Mouse (Mus musculus): Measurements from ENCODE around the gene Osgepl1. TPM values are rescaled to one million over a fixed set of nuclear protein-coding genes. Genes with fewer than 3 reads are reported as not detected.
"Not testable (repeated sequence)": the region's sequence is repeated elsewhere in the genome, so short reads cannot be mapped to it uniquely, and the experiment has no call there.

The Osgepl1 gene
- polyA plus RNA-seq (2015; fragmentation: Nextera tagmentation; extraction: Ambion mirVana): 16.8 and 16.9 TPM in 2 replicates

GRCm38 (mm10) chr1:53312989-53313967 lies at the start of gene Osgepl1:
TSS of gene Osgepl1 (plus strand) at chr1:53313624.
- Histone ChIP-seq H3K36me3 (replicated peaks; ENCODE audit: insufficient read depth, low read length) (peaks cover 7% of the 10 kb centered on the region; the same call in 1 of the 2 replicates), H3K27me3 (ENCODE audit: insufficient read depth, low read length) (no peaks in the 10 kb centered on the region), H3K4me3 (ENCODE audit: low read depth, low read length) (peak within 1 kb of the TSS; percentile 68), H3K9ac (replicated peaks) (peak within 1 kb of the TSS; percentile 77), H3K27ac (ENCODE audit: low read depth) (peak within 1 kb of the TSS; percentile 73), H3K9me3 (ENCODE audit: low read length) (no peaks in the 10 kb centered on the region), H3K4me1 (ENCODE audit: insufficient read depth) (no peaks in the 10 kb centered on the region), H3K4me2 (ENCODE audit: low read depth, low read length) (peak within 1 kb of the TSS; percentile 68)
- peak; percentile 46 for TF ChIP-seq CTCF (IDR thresholded peaks at IDR 0.05; ENCODE audit: low read depth)
- TF ChIP-seq EP300 (IDR thresholded peaks at IDR 0.05; ENCODE audit: low read depth): no peak; the same call in 1 of the 2 replicates
- 2% methylated on average over 27 of the region's 27 CpGs for WGBS (ENCODE audit: insufficient replicate concordance)
- DNase-seq (peak; percentile 88), ATAC-seq (peak; percentile 97)

DNA sequence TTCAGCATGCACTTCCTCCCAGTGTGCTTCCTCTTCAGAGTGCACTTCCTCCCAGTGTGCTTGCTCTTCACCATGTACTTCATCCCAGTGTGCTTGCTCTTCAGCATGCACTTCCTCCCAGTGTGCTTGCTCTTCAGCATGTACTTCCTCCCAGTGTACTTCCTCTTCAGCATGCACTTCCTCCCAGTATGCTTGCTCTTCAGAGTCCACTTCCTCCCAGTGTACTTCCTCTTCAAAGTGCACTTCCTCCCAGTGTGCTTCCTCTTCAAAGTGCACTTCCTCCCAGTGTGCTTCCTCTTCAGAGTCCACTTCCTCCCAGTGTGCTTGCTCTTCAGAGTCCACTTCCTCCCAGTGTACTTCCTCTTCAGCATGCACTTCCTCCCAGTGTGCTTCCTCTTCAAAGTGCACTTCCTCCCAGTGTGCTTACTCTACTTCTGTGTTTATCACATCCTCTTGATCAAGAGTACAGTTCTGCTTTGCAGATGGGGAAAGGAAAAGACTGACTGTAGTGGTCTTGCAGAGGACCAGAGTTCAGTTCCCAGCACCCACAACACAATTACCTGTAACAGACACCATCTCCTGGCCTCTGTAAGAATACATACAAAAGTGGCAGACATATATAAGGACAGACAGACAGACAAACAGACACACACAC lies 48.3 kb upstream of the Osgepl1 start:
- ATAC-seq: not testable (repeated sequence)

GRCm38 (mm10) chr1:53269901-53270300 lies 43.5 kb upstream of the Osgepl1 start:
- ATAC-seq: no peak
- no peak overlapping the region for H3K27ac ChIP-seq (ENCODE audit: low read depth)

More for the DNA sequence above, 48.3 kb upstream of the Osgepl1 start:
- not testable (repeated sequence) for H3K9ac ChIP-seq (replicated peaks); DNase-seq; H3K36me3 ChIP-seq (replicated peaks; ENCODE audit: insufficient read depth, low read length); H3K27ac ChIP-seq (ENCODE audit: low read depth); H3K4me2 ChIP-seq (ENCODE audit: low read depth, low read length); H3K4me3 ChIP-seq (ENCODE audit: low read depth, low read length); H3K4me1 ChIP-seq (ENCODE audit: insufficient read depth); H3K27me3 ChIP-seq (ENCODE audit: insufficient read depth, low read length); H3K9me3 ChIP-seq (ENCODE audit: low read length)

GRCm38 (mm10) chr1:53272646-53273045 lies 40.8 kb upstream of the Osgepl1 start:
- ATAC-seq (no peak), DNase-seq (no peak)
- H3K4me2 ChIP-seq (ENCODE audit: low read depth, low read length): no peak overlapping the region
- no peak overlapping the region for H3K27ac ChIP-seq (ENCODE audit: low read depth)
- no peak overlapping the region for H3K4me3 ChIP-seq (ENCODE audit: low read depth, low read length)
- no peaks in the 10 kb centered on the region for H3K36me3 ChIP-seq (replicated peaks; ENCODE audit: insufficient read depth, low read length)
- TF ChIP-seq CTCF (IDR thresholded peaks at IDR 0.05; ENCODE audit: low read depth): peak; percentile 64
- no peak for TF ChIP-seq EP300 (IDR thresholded peaks at IDR 0.05; ENCODE audit: low read depth)
- no peaks in the 10 kb centered on the region for H3K4me1 ChIP-seq (ENCODE audit: insufficient read depth)
- H3K27me3 ChIP-seq (ENCODE audit: insufficient read depth, low read length): no peaks in the 10 kb centered on the region
- no peaks in the 10 kb centered on the region for H3K9me3 ChIP-seq (ENCODE audit: low read length)
- H3K9ac ChIP-seq (replicated peaks): no peak overlapping the region

More at GRCm38 (mm10) chr1:53269901-53270300, 43.5 kb upstream of the Osgepl1 start:
- DNase-seq: no peak
- Histone ChIP-seq H3K4me1 (ENCODE audit: insufficient read depth) (no peaks in the 10 kb centered on the region), H3K4me2 (ENCODE audit: low read depth, low read length) (no peak overlapping the region), H3K36me3 (replicated peaks; ENCODE audit: insufficient read depth, low read length) (no peaks in the 10 kb centered on the region), H3K27me3 (ENCODE audit: insufficient read depth, low read length) (no peaks in the 10 kb centered on the region), H3K4me3 (ENCODE audit: low read depth, low read length) (no peak overlapping the region), H3K9me3 (ENCODE audit: low read length) (no peaks in the 10 kb centered on the region), H3K9ac (replicated peaks) (no peak overlapping the region)
- WGBS (ENCODE audit: insufficient replicate concordance): 68% methylated on average over 3 of the region's 3 CpGs
- no peak for TF ChIP-seq CTCF (IDR thresholded peaks at IDR 0.05; ENCODE audit: low read depth)
- TF ChIP-seq EP300 (IDR thresholded peaks at IDR 0.05; ENCODE audit: low read depth): no peak

DNA sequence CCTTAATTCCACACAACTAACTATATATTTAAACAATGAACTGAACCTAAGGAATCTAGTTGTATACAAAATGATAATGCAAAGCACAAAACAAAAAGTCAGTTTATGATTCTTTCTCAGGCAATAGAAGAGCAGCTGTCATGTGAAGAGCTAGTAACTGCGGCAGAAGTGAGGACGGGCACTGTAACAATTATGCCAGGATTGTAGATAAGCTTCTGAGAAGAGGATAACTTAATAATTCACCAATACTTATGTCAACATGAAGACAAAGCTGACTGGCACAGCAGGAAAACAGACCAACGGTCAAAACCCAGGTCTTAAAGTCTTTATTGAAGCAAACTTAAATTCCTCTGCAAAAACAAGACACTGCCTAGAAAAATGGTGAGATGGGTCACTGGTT lies 22.2 kb upstream of the Osgepl1 start:
- Histone ChIP-seq H3K9ac (replicated peaks) (no peak overlapping the region), H3K4me1 (ENCODE audit: insufficient read depth) (no peaks in the 10 kb centered on the region), H3K27ac (ENCODE audit: low read depth) (no peak overlapping the region), H3K9me3 (ENCODE audit: low read length) (0 out of 2 replicates have a peak, but pooled peaks cover 2% of the 10 kb centered on the region), H3K27me3 (ENCODE audit: insufficient read depth, low read length) (no peaks in the 10 kb centered on the region), H3K4me2 (ENCODE audit: low read depth, low read length) (no peak overlapping the region), H3K36me3 (replicated peaks; ENCODE audit: insufficient read depth, low read length) (no peaks in the 10 kb centered on the region), H3K4me3 (ENCODE audit: low read depth, low read length) (no peak overlapping the region)
- ATAC-seq (no peak), DNase-seq (no peak)
- TF ChIP-seq CTCF (IDR thresholded peaks at IDR 0.05; ENCODE audit: low read depth): no peak
- TF ChIP-seq EP300 (IDR thresholded peaks at IDR 0.05; ENCODE audit: low read depth): no peak
- 66% methylated on average over 3 of the region's 3 CpGs for WGBS (ENCODE audit: insufficient replicate concordance)
